Mouse (Mus musculus) G1E (cell line): ENCODE measurements at regions not wholly inside any gene's neighbourhood (a gene's known extent, or its start where the extent isn't known, plus 50 kb on each side); places are given as distances from the start of the nearest gene placed in this dataset.

Source experiments
- ATAC-seq: 2 replicates; pipeline ENCODE4 v1.8.0; 2016; ENCODE audit warnings: mild to moderate bottlenecking; ENCODE audit not compliant: insufficient number of reproducible peaks, poor library complexity, low FRiP score, severe bottlenecking; ENCODE audit errors: extremely low read depth
- DNase-seq: peaks from one replicate; pipeline ENCODE4 v3.0.0; 2012; ENCODE audit warnings: low spot score
- H3K27me3 ChIP-seq: 2 replicates; pipeline ENCODE4 v1.6.1; 2012; ENCODE audit warnings: mild to moderate bottlenecking, low read length, inconsistent platforms; ENCODE audit not compliant: insufficient read depth
- H3K36me3 ChIP-seq: replicated peaks from 2 replicates; pipeline ENCODE3; 2012; ENCODE audit warnings: mild to moderate bottlenecking, inconsistent platforms
- H3K4me1 ChIP-seq: 2 replicates; pipeline ENCODE4 v1.6.1; 2012; ENCODE audit warnings: low read depth, low read length, inconsistent platforms, mixed read lengths; ENCODE audit not compliant: insufficient read depth
- H3K4me3 ChIP-seq: 2 replicates; pipeline ENCODE4 v1.5.1; 2012; ENCODE audit warnings: low read depth, mild to moderate bottlenecking, inconsistent platforms, low read length, moderate library complexity, mixed read lengths
- H3K9me3 ChIP-seq: replicated peaks from 2 replicates; pipeline ENCODE4 v1.6.1; 2012; ENCODE audit warnings: inconsistent platforms
- CTCF ChIP-seq: IDR thresholded peaks from 2 replicates; pipeline ENCODE4 v1.5.1; 2012; ENCODE audit warnings: low read depth, low read length, inconsistent platforms, mixed read lengths
- GATA1 ChIP-seq: IDR thresholded peaks from 2 replicates; pipeline ENCODE4 v1.6.1; 2012; ENCODE audit warnings: borderline replicate concordance, low read length, inconsistent platforms, mixed read lengths
- GATA2 ChIP-seq: IDR thresholded peaks from 2 replicates; pipeline ENCODE4 v1.6.1; 2012; ENCODE audit warnings: low read depth, low read length, inconsistent platforms, borderline replicate concordance
- POLR2AphosphoS5 ChIP-seq: IDR thresholded peaks from 2 replicates; pipeline ENCODE4 v1.6.1; 2012; ENCODE audit warnings: low read depth, low read length, inconsistent platforms; ENCODE audit not compliant: insufficient replicate concordance
- TAL1 ChIP-seq: conservative IDR thresholded peaks from 2 replicates; pipeline ENCODE4 v1.6.1; 2012; ENCODE audit warnings: low read depth, low read length, inconsistent platforms, mixed read lengths

GRCm38 (mm10) chr4:125220314-125220713 is 92.7 kb upstream of the Zc3h12a start:
- DNase-seq = no peak
- no peak for ATAC-seq
- TF ChIP-seq GATA2 = no peak
- TF ChIP-seq POLR2AphosphoS5 = no peak
- TF ChIP-seq TAL1 = no peak
- TF ChIP-seq GATA1 = no peak
- no peak for TF ChIP-seq CTCF
- Histone ChIP-seq H3K9me3 (peaks cover 74% of the 10 kb centered on the region), H3K36me3 (no peaks in the 10 kb centered on the region), H3K4me1 (no peaks in the 10 kb centered on the region), H3K4me3 (no peak overlapping the region), H3K27me3 (no peaks in the 10 kb centered on the region)

GRCm38 (mm10) chr4:125219209-125219608 is 91.6 kb upstream of the Zc3h12a start:
- no peaks in the 10 kb centered on the region for H3K27me3 ChIP-seq

GRCm38 (mm10) chr4:125214306-125214705 is 86.7 kb upstream of the Zc3h12a start:
- Histone ChIP-seq H3K4me3 (no peak overlapping the region), H3K36me3 (no peaks in the 10 kb centered on the region), H3K9me3 (peaks cover 71% of the 10 kb centered on the region), H3K27me3 (no peaks in the 10 kb centered on the region), H3K4me1 (no peaks in the 10 kb centered on the region; the same call in 1 of the 2 replicates)
- no peak for ATAC-seq
- no peak for DNase-seq
- TF ChIP-seq TAL1 (no peak), GATA2 (no peak), POLR2AphosphoS5 (no peak), CTCF (no peak), GATA1 (no peak)

More at GRCm38 (mm10) chr4:125219209-125219608, 91.6 kb upstream of the Zc3h12a start:
- no peaks in the 10 kb centered on the region for H3K4me1 ChIP-seq
- no peak for ATAC-seq
- H3K4me3 ChIP-seq = no peak overlapping the region
- H3K9me3 ChIP-seq = peaks cover 75% of the 10 kb centered on the region
- no peaks in the 10 kb centered on the region for H3K36me3 ChIP-seq
- DNase-seq = no peak
- TF ChIP-seq TAL1 (no peak), GATA2 (no peak), CTCF (no peak), GATA1 (no peak)

DNA sequence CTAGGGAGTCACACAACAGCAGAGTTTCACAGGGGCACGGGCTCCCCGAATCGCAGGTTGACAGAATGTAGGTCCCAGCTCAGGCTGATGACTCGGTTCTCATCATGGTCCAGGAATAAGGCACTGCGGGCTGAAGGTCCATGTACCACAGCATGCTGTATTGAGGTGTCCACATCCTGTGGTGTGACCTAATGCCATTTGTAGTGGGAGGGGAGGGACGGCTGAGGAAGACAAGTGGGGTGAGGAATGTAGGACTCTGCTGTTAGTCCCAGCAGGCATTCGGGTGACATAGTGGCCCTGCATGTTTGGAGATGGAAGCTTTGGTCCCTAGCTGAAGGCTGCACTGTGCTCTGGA is 84.5 kb upstream of the Zc3h12a start:
- TF ChIP-seq TAL1 (no peak), GATA1 (no peak), CTCF (no peak), POLR2AphosphoS5 (no peak), GATA2 (no peak)

DNA sequence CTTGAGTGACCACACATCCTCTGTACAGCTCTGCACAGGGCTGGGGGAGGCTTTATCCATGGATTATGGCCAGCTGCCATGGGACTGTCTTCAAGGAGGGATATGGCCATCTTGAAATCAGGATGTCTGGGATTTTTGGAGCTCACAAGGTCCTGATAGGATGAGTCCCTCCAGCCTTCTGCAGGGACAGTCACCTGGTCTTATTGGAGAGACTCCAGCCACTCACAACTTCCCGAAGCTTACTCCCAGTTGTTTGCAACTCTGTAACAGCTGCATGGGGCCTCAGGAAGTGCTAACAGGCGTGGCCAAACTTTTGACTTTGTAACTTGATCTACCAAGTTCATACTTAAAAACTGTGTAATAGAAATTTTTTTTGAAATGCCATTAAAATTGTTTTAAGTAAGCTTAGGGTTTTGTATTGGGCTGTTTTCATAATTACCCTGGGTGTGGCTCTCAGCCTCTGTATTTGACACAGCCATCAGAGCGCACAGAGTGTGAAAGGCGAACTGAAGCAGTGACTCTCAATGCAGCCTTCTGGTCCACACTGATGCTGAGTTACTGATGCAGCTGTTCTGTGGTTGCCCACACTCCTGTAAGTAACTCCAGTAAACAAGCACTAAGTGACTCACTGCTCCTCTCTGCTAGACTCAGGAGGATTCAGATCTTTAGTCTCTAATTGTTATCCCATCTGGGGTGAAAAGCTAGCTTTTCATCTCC is 84.0 kb upstream of the Zc3h12a start:
- Histone ChIP-seq H3K36me3 (no peaks in the 10 kb centered on the region), H3K4me3 (no peak overlapping the region), H3K4me1 (no peaks in the 10 kb centered on the region; the same call in 1 of the 2 replicates), H3K9me3 (peaks cover 81% of the 10 kb centered on the region), H3K27me3 (no peaks in the 10 kb centered on the region)
- TF ChIP-seq TAL1 (no peak), GATA2 (no peak), CTCF (no peak), GATA1 (no peak), POLR2AphosphoS5 (no peak)
- DNase-seq (no peak), ATAC-seq (no peak)

More for the DNA sequence above, 84.5 kb upstream of the Zc3h12a start:
- Histone ChIP-seq H3K4me1 (no peaks in the 10 kb centered on the region; the same call in 1 of the 2 replicates), H3K36me3 (no peaks in the 10 kb centered on the region), H3K9me3 (peaks cover 77% of the 10 kb centered on the region), H3K4me3 (no peak overlapping the region), H3K27me3 (no peaks in the 10 kb centered on the region)
- DNase-seq (no peak), ATAC-seq (no peak)

GRCm38 (mm10) chr4:125210719-125211118 is 83.1 kb upstream of the Zc3h12a start:
- Histone ChIP-seq H3K4me1 (no peaks in the 10 kb centered on the region; the same call in 1 of the 2 replicates), H3K4me3 (no peak overlapping the region), H3K9me3 (peaks cover 85% of the 10 kb centered on the region), H3K27me3 (no peaks in the 10 kb centered on the region), H3K36me3 (no peaks in the 10 kb centered on the region)
- ATAC-seq = no peak
- no peak for TF ChIP-seq CTCF
- no peak for DNase-seq
